Mouse (Mus musculus) ES-E14 (cell line): ENCODE measurements around the gene 1110032F04Rik.

Experiments used
- CHD2 ChIP-seq: IDR thresholded peaks from 2 replicates; pipeline ENCODE4 v1.6.1; 2014; ENCODE audit warnings: mild to moderate bottlenecking, low read depth, low read length, inconsistent platforms
- HCFC1 ChIP-seq: IDR thresholded peaks from 2 replicates; pipeline ENCODE4 v1.6.1; 2012; ENCODE audit warnings: low read length, inconsistent platforms, borderline replicate concordance; ENCODE audit not compliant: insufficient read depth
- MAFK ChIP-seq: IDR thresholded peaks from 2 replicates; pipeline ENCODE4 v1.6.1; 2014; ENCODE audit warnings: mild to moderate bottlenecking, low read depth, low read length, inconsistent platforms; ENCODE audit not compliant: insufficient read depth
- ZC3H11A ChIP-seq: IDR thresholded peaks from 2 replicates; pipeline ENCODE4 v1.6.1; 2012; ENCODE audit warnings: low read depth, mild to moderate bottlenecking, inconsistent platforms, low read length, borderline replicate concordance

GRCm38 (mm10) chr3:68907509-68907908 is 38.1 kb downstream of the 1110032F04Rik start:
- TF ChIP-seq CHD2 (no peak), HCFC1 (no peak), ZC3H11A (no peak), MAFK (no peak)
